Mouse (Mus musculus) thymus, postnatal 0 days (tissue): ENCODE data around the gene Haao. TPM values are rescaled to one million over a fixed set of nuclear protein-coding genes. Genes with fewer than 3 reads are reported as not detected.

Source experiments
- DNase-seq: peaks from one replicate; pipeline ENCODE4 v3.0.0-alpha.2; 2015; ENCODE audit warnings: low spot score
- polyA plus RNA-seq: library from polyadenylated mRNA; unstranded; fragments of >200 nt; fragmentation: Nextera tagmentation; extraction: Ambion mirVana; gene quantifications from 2 replicates; pipeline ENCODE4 v1.2.1, GENCODE M21; 2015

Gene Haao
- polyA plus RNA-seq, result 5.6 and 5.9 TPM in 2 replicates

GRCm38 (mm10) chr17:83847815-83848214, at the start of gene Haao:
Haao (minus strand) TSS chr17:83847963.
- peak; percentile 28 for DNase-seq

DNA sequence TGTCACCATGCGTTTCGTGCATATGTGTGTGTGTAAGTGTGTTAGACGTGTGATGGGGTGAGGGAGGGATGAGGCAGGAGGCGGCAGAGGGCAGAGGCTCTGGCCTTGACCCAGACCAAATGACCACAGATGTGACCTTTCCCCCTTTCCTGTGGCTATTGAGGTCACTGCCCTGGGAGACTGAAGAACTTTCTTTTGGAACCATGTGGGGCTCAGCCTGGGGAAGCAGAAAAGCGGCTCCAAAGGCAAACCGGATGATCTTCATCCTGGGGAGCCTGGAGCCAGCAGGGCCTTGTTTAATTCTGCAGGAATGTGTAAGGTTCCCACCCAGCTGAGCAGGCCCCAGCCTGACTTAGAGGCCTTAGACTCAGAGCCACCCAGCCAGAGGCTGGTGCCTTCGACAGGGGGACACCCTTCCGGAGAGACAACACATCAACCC, 49.6 kb upstream of the Haao start:
- DNase-seq, result no peak

- peak; percentile 74 for DNase-seq
These were observed 49.0 kb upstream of the Haao start for GRCm38 (mm10) chr17:83896723-83897122.

GRCm38 (mm10) chr17:83895321-83895770, 47.6 kb upstream of the Haao start:
- no peak for DNase-seq

- no peak for DNase-seq
These were observed 45.4 kb upstream of the Haao start for GRCm38 (mm10) chr17:83893134-83893533.

- DNase-seq, result no peak
These were observed 44.1 kb upstream of the Haao start for GRCm38 (mm10) chr17:83891864-83892263.

DNA sequence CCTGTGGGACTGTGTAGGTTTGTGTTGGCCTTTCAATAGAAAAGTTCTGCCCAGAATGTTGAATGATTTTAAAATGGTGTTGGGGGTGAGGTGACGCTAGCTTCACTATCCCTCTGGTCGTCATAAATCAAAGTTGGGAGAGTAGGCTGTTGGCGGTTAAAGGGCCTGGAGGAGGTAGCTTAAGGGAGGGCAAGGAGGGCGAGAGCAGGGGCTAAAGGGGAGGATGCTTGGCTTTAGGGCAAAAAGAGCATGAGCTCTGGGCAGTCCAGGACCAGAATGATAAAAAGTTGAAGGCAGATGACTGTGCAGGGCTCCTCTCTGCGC, 42.6 kb upstream of the Haao start:
- no peak for DNase-seq

- DNase-seq, result no peak
These were observed 42.1 kb upstream of the Haao start for GRCm38 (mm10) chr17:83889691-83890372.

DNA sequence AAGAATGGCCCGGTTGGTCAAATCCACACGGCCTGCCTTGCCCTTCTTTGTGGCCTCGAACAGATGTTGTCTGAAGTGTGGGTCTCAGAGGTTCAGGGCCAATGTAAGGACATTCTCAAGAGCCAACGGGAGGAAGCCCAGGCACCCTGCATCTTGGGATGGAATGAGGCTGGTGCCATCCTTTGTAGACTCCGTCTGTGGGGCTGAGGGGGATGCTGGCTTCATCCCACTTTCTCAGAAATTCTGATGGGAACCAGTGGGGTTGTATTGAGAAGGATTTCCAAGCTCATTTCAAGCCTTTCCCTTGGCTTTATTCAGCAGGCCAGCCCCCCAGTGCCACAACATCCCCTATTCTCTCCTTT, 41.5 kb upstream of the Haao start:
- no peak for DNase-seq

DNA sequence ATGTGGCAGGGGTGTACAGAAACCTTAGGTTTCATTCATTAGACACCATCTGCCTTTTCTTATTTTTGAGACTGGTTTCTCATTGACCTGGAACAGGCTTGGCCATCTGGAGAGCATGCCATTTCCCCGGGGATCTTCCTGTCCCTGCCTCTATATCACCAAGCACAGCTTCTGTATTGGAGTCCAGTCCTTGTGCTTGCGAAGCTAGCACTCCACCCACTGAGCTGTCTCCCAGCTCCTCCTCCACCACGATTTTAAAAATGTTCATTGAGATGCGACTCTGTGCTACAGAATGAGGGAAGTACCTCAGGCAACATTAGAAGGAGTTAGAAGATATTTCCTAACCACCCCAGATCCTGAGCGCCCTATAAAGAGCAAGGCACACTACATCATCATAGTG, 39.5 kb upstream of the Haao start:
- no peak for DNase-seq

GRCm38 (mm10) chr17:83886395-83886794, 38.6 kb upstream of the Haao start:
- DNase-seq, result no peak

DNA sequence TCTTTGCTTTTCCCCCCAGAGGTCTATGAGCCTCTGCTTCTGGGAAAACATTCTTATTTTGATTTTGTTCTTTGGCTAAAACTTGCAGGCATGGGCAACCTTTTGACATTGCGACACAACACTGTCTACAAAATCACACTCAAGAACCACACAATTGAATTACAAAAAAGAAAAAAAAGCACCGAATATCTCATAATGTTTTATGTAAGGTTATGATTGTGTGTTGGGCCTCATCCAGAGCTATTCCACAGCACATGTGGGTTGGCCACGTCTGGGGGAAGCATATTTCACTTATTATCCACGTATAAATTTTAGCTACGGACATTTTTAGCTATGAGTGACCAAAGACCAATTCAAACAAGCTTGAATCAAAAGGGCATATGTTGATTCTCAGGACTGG, 38.0 kb upstream of the Haao start:
- no peak for DNase-seq

DNA sequence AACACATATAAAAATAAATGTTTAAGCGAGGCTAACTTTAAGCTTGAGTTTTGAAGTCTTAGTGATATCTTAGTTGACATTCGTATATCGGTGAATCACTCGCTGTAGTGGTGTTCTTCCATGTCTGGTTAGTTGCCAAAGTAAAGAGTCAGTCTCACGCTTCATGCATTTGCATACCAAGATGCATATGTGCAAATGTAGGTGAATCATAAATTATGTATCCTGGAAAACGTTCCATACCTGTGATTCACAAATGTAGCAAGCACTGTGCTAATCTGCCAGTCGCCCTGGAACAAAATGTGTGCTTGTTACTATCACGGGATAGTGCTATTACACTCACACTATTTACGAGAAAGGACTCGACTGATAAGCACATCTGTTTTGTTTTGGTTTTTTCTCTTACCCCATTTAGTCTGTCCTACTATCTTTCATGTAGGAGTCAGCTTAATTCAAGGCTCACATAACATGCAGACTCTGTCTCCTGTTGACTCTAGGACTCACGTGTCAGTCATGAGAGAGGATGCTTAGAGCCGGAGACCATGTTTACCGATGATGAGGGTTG, 37.3 kb upstream of the Haao start:
- no peak for DNase-seq

GRCm38 (mm10) chr17:83882788-83883187, 35.0 kb upstream of the Haao start:
- no peak for DNase-seq

DNA sequence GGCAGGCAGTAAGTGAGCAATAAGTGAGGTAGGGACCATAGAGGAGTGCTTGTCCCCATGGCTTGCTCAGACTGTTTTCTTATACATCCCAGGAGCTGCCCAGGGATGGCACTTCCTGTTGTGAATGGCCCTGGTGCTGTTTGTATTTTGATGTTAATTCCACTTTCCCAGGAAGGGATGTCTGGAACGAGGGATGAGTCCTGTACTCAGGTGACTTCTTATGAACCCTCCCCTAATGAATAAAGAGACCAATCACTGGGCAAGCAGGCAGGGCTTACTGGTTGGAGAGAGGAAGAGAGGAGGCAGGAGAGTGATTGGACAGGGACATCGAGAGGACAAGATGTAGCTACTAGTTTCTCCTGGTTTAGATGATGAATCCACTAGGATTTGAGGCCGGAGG, 33.3 kb upstream of the Haao start:
- DNase-seq, result no peak

GRCm38 (mm10) chr17:83880174-83880710, 32.5 kb upstream of the Haao start:
- DNase-seq, result no peak

DNA sequence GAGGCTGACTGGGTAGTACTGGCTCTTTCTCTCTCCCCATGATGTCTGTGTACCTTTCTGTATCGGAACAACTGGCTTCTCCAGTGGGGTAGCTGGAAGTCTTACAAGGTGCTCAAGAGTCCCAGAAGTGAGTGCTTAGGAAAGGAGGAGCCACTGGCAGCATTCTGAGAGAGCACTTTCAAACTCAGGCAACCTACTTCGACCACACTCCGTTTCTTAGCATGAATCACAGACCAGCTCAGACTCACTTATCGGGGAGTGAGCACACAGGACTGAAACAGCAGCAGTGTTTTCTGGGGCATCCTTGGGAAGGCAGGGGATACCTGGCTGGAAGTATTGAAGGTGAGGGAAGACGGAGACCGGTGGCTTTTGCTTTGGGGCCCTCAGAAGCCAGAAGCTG, 31.9 kb upstream of the Haao start:
- no peak for DNase-seq

GRCm38 (mm10) chr17:83874610-83875009, 26.8 kb upstream of the Haao start:
- no peak for DNase-seq

- no peak for DNase-seq
These were observed 25.8 kb upstream of the Haao start for GRCm38 (mm10) chr17:83873363-83874141.

DNA sequence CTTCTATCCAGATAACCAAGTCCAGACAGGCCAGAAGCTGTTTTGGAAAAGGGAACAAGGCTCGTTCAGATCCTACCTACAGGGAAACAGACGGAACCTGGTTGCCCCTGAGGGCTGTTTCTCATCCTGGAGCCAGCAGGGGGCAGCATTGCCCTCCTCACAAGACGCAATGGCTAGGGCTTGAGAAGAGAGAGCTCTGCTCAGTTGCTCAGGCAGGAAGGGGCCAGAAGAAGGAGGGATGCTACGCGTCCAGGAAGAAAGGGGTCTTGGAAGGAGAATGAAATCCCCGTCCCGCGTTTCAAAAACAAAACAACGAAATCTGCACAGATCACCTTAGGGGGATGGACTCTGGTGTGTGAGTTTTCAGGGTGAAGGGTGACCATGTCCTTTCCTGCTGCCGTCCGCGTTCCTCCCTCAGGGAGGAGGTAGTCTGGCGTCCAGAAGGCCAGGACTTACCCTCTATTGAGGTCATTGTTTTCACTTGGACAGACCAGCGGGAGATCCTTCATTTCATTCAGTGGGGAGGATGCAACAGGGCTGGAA, 25.1 kb upstream of the Haao start:
- peak; percentile 88 for DNase-seq

DNA sequence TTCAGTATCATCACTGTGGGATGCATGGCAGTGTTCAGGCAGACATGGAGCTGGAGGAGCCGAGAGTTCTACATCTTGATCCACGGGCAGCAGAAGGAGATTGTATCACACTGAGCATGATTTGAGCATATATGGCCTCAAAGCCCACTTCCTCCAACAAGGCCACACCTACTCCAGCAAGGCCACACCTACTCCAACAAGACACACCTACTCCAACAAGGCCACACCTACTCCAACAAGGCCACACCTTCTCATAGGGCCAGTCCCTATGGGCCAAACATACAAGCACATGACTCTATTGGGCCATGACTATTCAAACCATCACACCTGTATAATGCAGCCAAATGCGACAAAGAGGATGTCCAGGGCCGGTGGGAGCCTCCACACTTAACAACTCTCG, 23.6 kb upstream of the Haao start:
- no peak for DNase-seq

DNA sequence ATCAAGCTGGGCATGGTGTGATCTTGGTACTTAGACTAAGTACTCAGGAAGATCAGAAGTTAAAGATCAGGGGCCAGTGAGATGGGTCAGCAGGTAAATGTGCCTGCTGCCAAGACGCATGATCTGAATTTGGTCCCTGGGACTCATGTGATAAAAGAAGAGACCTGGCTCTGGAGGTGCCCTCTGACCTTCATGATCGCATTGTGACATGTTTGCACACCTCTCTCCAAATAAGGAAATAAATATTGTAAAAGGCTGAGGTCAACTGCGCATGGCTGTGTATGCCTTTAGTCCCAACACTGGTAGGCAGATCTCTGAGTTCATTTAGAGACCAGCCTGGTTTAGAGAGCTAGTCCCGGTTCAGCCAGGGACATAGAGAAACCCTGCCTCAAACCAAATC, 22.6 kb upstream of the Haao start:
- DNase-seq, result no peak
